10 mouse cellular contexts compared by ENCODE assay signal in the genomic region with DNA sequence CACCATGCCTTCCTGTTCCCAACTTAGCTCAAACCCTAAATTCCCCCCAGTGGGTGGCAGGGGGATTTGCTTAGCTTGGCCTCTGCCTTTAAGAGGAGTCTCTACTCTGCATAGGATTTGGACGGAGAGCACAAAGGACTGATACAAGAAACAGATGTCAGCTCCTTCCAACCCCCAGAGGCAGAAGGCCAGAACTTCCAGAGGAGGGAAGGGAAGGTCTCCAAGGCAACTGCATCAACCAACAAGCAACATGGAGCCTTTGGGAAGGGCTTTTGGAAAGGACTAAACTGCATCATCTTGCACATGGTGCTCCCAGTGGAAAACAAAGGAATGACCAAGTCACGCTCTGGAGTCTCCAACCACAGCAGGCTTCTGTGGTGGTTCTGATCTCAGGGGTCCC.
DNase-seq lines count a peak whose midpoint lies in the region; ATAC-seq and TF ChIP-seq lines count a peak whose summit lies in the region.
"Had no signal": no experiment of that assay in that cellular context is flagged by ENCODE, and none has a peak within 500 bp of the region (broad histone marks: within the 10 kb centered on the region; RNA-seq: fewer than 3 reads in every experiment).

No protein-coding gene starts in this region.

- no peak overlapping the region for H3K27ac ChIP-seq in forebrain, postnatal 0 days (ENCODE audit: low read depth, low read length)
- no peak overlapping the region for H3K27ac ChIP-seq in forebrain, embryonic 14.5 days (ENCODE audit: low read depth, low read length)
- H3K27ac ChIP-seq in neural tube, embryonic 15.5 days (replicated peaks), result peak overlapping the region; percentile 35; the same call in 1 of the 2 replicates
- peak overlapping the region; percentile 87 for H3K27ac ChIP-seq in stomach, embryonic 16.5 days (ENCODE audit: low read length)
- H3K27ac ChIP-seq: forebrain, embryonic 12.5 days had no signal

- H3K4me2 ChIP-seq in forebrain, postnatal 0 days (ENCODE audit: low read depth), result no peak overlapping the region
- H3K4me2 ChIP-seq in forebrain, embryonic 14.5 days (ENCODE audit: low read length), result no peak overlapping the region
- no peak overlapping the region for H3K4me2 ChIP-seq in neural tube, embryonic 15.5 days
- no peak overlapping the region for H3K4me2 ChIP-seq in stomach, embryonic 16.5 days (ENCODE audit: low read depth, low read length)
- H3K4me2 ChIP-seq: forebrain, embryonic 12.5 days had no signal

- peak; percentile 48 for ATAC-seq in forebrain, postnatal 0 days
- no peak for ATAC-seq in forebrain, embryonic 14.5 days
- ATAC-seq in neural tube, embryonic 15.5 days (ENCODE audit: low FRiP score), result no peak
- peak; percentile 59 for ATAC-seq in stomach, embryonic 16.5 days (ENCODE audit: insufficient read depth, low FRiP score)
- no peak for ATAC-seq in frontal cortex, adult (ENCODE audit: low TSS enrichment)

- H3K9me3 ChIP-seq in forebrain, postnatal 0 days (ENCODE audit: low read length), result no peaks in the 10 kb centered on the region
- H3K9me3 ChIP-seq in forebrain, embryonic 14.5 days (replicated peaks; ENCODE audit: control insufficient read depth, low read length), result no peaks in the 10 kb centered on the region
- H3K9me3 ChIP-seq in neural tube, embryonic 15.5 days (replicated peaks), result no peaks in the 10 kb centered on the region
- no peaks in the 10 kb centered on the region for H3K9me3 ChIP-seq in stomach, embryonic 16.5 days (replicated peaks; ENCODE audit: control insufficient read depth, low read length)
- H3K9me3 ChIP-seq: forebrain, embryonic 12.5 days had no signal

- peak; percentile 5; the same call in 1 of the 2 replicates for TF ChIP-seq CTCF in forebrain, postnatal 0 days (IDR thresholded peaks at IDR 0.05; ENCODE audit: low read depth)

- H3K9ac ChIP-seq in forebrain, postnatal 0 days, result no peak overlapping the region
- H3K9ac ChIP-seq in forebrain, embryonic 14.5 days (ENCODE audit: low read length), result no peak overlapping the region
- no peak overlapping the region for H3K9ac ChIP-seq in neural tube, embryonic 15.5 days (replicated peaks)
- H3K9ac ChIP-seq in stomach, embryonic 16.5 days (ENCODE audit: low read length), result no peak overlapping the region; the same call in 1 of the 2 replicates
- H3K9ac ChIP-seq: forebrain, embryonic 12.5 days had no signal

- 46% methylated on average over 2 of the region's 2 CpGs for WGBS in forebrain, postnatal 0 days
- 39% methylated on average over 2 of the region's 2 CpGs for WGBS in forebrain, embryonic 14.5 days
- 60% methylated on average over 2 of the region's 2 CpGs for WGBS in neural tube, embryonic 15.5 days
- WGBS in stomach, embryonic 16.5 days, result 52% methylated on average over 2 of the region's 2 CpGs

- H3K4me3 ChIP-seq in forebrain, postnatal 0 days (ENCODE audit: low read depth, low read length), result no peak overlapping the region
- no peak overlapping the region for H3K4me3 ChIP-seq in forebrain, embryonic 14.5 days (ENCODE audit: low read depth, low read length)
- H3K4me3 ChIP-seq in neural tube, embryonic 15.5 days (replicated peaks), result no peak overlapping the region
- no peak overlapping the region for H3K4me3 ChIP-seq in stomach, embryonic 16.5 days (replicated peaks; ENCODE audit: low read length)
- H3K4me3 ChIP-seq: forebrain, embryonic 12.5 days had no signal

- peak; percentile 50 for DNase-seq in forebrain, postnatal 0 days
- no peak for DNase-seq in forebrain, embryonic 14.5 days (ENCODE audit: low spot score)
- DNase-seq in neural tube, embryonic 10.5 days (ENCODE audit: extremely low spot score, low spot score), result no peak
- peak; percentile 89 to 90 for DNase-seq in heart, postnatal 10 days
- DNase-seq in urinary bladder, adult 2 months (ENCODE audit: low spot score), result no peak
- DNase-seq: adrenal gland, postnatal 36 days had no signal

- intact Hi-C loops in heart, postnatal 10 days (cut with DNase I), result loop anchor here (2.0 kb wide), 1 partner anchor 21 kb away; no protein-coding TSS in a partner anchor

- H3K27me3 ChIP-seq in forebrain, postnatal 0 days (ENCODE audit: insufficient read depth, low read length), result no peaks in the 10 kb centered on the region
- H3K27me3 ChIP-seq in forebrain, embryonic 14.5 days (replicated peaks; ENCODE audit: control insufficient read depth, insufficient read depth, low read length), result no peaks in the 10 kb centered on the region
- no peaks in the 10 kb centered on the region for H3K27me3 ChIP-seq in neural tube, embryonic 15.5 days (replicated peaks)
- no peaks in the 10 kb centered on the region for H3K27me3 ChIP-seq in stomach, embryonic 16.5 days (ENCODE audit: control insufficient read depth, insufficient read depth, low read length)
- H3K27me3 ChIP-seq: forebrain, embryonic 12.5 days had no signal

- H3K36me3 ChIP-seq in forebrain, postnatal 0 days (ENCODE audit: insufficient read depth), result no peaks in the 10 kb centered on the region
- no peaks in the 10 kb centered on the region for H3K36me3 ChIP-seq in forebrain, embryonic 14.5 days (ENCODE audit: control insufficient read depth, insufficient read depth, low read length)
- no peaks in the 10 kb centered on the region for H3K36me3 ChIP-seq in neural tube, embryonic 15.5 days
- no peaks in the 10 kb centered on the region for H3K36me3 ChIP-seq in stomach, embryonic 16.5 days (ENCODE audit: control insufficient read depth, insufficient read depth, low read length)
- H3K36me3 ChIP-seq: forebrain, embryonic 12.5 days had no signal

- H3K4me1 ChIP-seq in forebrain, postnatal 0 days (ENCODE audit: insufficient read depth), result no peaks in the 10 kb centered on the region
- H3K4me1 ChIP-seq in forebrain, embryonic 14.5 days (ENCODE audit: control insufficient read depth, insufficient read depth, low read length), result no peaks in the 10 kb centered on the region
- peaks cover 16% of the 10 kb centered on the region for H3K4me1 ChIP-seq in neural tube, embryonic 15.5 days
- H3K4me1 ChIP-seq in stomach, embryonic 16.5 days (ENCODE audit: control insufficient read depth, insufficient read depth, low read length), result peaks cover 24% of the 10 kb centered on the region

Comparison
In these comparisons a context has a peak if more than half of its experiments do, and no peak if none do; other contexts are left out.
1. ATAC-seq: peak in forebrain, postnatal 0 days (single experiment) and stomach, embryonic 16.5 days (single experiment); none in forebrain, embryonic 14.5 days (single experiment), neural tube, embryonic 15.5 days (single experiment) and frontal cortex, adult (single experiment).
2. DNase-seq: peak in forebrain, postnatal 0 days (single experiment) and heart, postnatal 10 days (2 of 2); none in forebrain, embryonic 14.5 days (single experiment), neural tube, embryonic 10.5 days (single experiment) and urinary bladder, adult 2 months (single experiment).
3. H3K27ac ChIP-seq: peak in neural tube, embryonic 15.5 days (single experiment) and stomach, embryonic 16.5 days (single experiment); none in forebrain, postnatal 0 days (single experiment) and forebrain, embryonic 14.5 days (single experiment).